Mouse (Mus musculus): Measurements from ENCODE around the gene Gm8773.
A peak's percentile ranks its signal among the peaks of the same experiment; 100 is the strongest.

Gene Gm8773

DNA sequence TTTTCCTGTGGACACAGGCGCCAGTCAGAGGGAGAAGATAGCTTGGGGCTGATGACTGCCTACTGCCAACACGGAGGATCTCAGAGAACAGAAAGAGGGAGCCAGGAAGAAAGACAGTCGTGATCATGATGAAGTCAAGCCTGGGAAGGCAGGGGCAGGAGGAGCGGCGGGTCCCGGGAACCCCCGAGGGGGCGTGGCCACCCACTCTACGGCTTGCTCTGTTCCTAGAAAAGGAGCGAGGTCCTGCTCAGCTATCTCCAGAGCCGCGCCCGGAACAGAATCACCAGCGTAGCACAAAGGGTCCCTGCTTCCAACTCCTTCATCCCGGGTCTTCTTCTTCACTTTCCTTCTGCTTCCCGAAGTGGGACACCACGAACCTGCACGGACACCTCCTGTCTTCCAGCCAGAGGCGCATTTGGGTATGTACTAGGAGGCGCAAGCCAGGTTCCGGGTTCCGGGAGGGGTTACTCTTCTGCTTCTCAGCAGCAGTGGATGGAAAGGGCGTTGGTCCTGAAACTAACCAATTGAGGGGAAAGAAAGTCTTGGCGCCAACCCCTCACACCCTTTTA lies at the start of gene Gm8773:
TSS of gene Gm8773 (plus strand) at position 51 of the 569 bp plus-strand sequence.
- peak; percentile 18 for DNase-seq

GRCm38 (mm10) chr5:5533656-5534420 lies 39.8 kb upstream of the Gm8773 start:
- DNase-seq, result no peak

DNA sequence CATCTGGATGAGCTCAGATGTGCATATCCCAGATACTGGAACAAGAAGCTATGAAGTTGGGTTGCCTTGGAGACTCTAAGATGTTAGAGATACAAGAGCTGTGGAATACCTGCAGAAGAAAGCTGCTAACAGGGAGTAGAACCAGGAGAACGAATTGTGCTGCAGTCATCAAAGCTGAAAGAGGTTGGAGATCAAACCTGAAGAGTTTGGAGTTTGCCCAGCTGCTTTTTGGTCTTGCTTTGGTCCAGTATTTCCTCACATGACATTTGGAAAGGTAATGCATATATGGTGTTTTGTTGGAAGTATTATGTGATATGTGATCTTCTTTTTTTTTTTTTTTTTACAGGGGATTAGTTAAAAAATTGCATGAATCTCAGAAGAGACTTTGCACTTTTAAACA lies 37.5 kb upstream of the Gm8773 start:
- DNase-seq, result no peak

GRCm38 (mm10) chr5:5539771-5540170 lies 33.8 kb upstream of the Gm8773 start:
- DNase-seq, result no peak

- DNase-seq, result no peak
Measured at GRCm38 (mm10) chr5:5540385-5540784, 33.2 kb upstream of the Gm8773 start.

GRCm38 (mm10) chr5:5551110-5551509 lies 22.5 kb upstream of the Gm8773 start:
- DNase-seq, result no peak

- peak; percentile 94 for DNase-seq
Measured at GRCm38 (mm10) chr5:5559079-5559740, 14.4 kb upstream of the Gm8773 start, which contains the start of gene Gtpbp10. Gene Gtpbp10 (minus strand): TSS chr5:5559538.

DNA sequence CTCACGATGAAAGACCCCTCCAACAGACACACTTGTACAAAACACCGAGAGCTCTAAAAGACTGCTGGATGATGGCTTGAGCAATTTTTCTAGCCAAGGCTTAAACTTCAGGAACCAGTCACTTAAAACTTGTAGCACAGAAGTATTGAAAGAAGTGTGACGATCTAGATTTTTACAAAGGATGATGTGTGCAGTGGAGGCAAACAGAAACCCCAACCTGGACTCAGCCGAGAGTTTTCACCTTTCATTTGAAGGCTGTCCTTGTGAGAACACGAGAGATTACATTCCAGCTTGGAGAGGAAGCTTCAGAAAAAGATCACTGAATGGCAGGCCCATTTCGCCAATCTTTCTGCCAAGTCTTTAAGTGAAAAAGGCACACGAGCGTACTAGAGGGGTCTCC lies 13.8 kb upstream of the Gm8773 start:
- no peak for DNase-seq

DNA sequence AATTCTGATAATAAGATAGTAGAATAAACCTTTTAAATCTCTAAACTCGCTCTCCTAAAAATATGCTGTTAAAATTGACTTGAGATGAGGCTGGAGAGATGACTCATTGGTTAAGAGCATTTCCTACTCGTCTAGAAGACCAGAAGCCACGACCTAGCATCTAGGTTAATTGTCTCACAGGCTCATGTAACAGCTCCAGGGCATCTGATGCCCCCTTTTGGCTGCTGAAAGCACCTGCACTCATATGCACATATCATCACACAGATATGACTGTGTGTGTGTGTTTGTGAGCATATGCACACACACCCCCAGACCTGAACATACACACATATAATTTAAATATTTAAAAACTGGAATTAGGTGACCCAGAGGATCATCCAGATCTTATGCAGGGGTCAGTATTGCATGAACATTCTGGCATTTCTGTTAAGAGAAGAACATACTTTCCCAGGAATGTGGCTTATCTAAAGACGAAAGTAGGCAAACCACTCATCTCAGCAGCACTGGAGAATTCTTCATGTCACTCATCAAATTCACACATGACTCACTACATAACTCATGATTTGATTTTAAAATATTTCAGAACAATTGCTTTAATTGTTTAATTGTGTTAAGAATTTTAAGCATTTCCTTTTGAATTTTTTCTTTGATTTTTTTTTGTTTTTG lies 12.4 kb upstream of the Gm8773 start:
- DNase-seq, result no peak

- no peak for DNase-seq
Measured at GRCm38 (mm10) chr5:5562435-5562834, 11.2 kb upstream of the Gm8773 start.

GRCm38 (mm10) chr5:5587686-5588085 lies 14.1 kb downstream of the Gm8773 start:
- DNase-seq, result no peak

- DNase-seq, result no peak
Measured at GRCm38 (mm10) chr5:5610540-5610939, 36.9 kb downstream of the Gm8773 start.

GRCm38 (mm10) chr5:5618329-5618728 lies 44.7 kb downstream of the Gm8773 start:
- no peak for DNase-seq

GRCm38 (mm10) chr5:5625491-5625890 lies 51.9 kb downstream of the Gm8773 start:
- no peak for DNase-seq

All from thymus, postnatal 4 days (tissue).